Mouse (Mus musculus) liver, embryonic 11.5 days (tissue): Measurements from ENCODE around the gene Ppp5c. TPM values are rescaled to one million over a fixed set of nuclear protein-coding genes. Genes with fewer than 3 reads are reported as not detected.
"Not testable (repeated sequence)": the region's sequence is repeated elsewhere in the genome, so short reads cannot be mapped to it uniquely, and the experiment has no call there.

Experiments
- ATAC-seq: fragments of 200-750 bp; cut with Nextera tagmentation; replicated peaks from 2 replicates; pipeline ENCODE4 v1.8.0; 2017; ENCODE audit warnings: moderate number of reproducible peaks, mild to moderate bottlenecking, moderate TSS enrichment, moderate library complexity; ENCODE audit not compliant: low FRiP score
- DNase-seq: peaks from one replicate; pipeline ENCODE4 v3.0.0-alpha.2; 2017; ENCODE audit warnings: low spot score
- H3K27ac ChIP-seq: fragments of 300-500 bp; sonication (generic); 2 replicates; pipeline ENCODE4 v1.5.1; 2014; ENCODE audit warnings: mild to moderate bottlenecking, low read depth, low read length, control low read depth
- H3K27me3 ChIP-seq: fragments of 300-500 bp; sonication (generic); replicated peaks from 2 replicates; pipeline ENCODE4 v1.6.1; 2014; ENCODE audit warnings: low read length, mixed read lengths; ENCODE audit not compliant: control insufficient read depth, insufficient read depth
- H3K36me3 ChIP-seq: fragments of 300-500 bp; sonication (generic); 2 replicates; pipeline ENCODE4 v1.6.1; 2014; ENCODE audit warnings: mild to moderate bottlenecking, low read length, moderate library complexity, mixed read lengths; ENCODE audit not compliant: control insufficient read depth, insufficient read depth
- H3K4me1 ChIP-seq: fragments of 300-500 bp; sonication (generic); replicated peaks from 2 replicates; pipeline ENCODE4 v1.6.1; 2014; ENCODE audit warnings: low read length, mixed read lengths; ENCODE audit not compliant: control insufficient read depth, insufficient read depth
- H3K4me2 ChIP-seq: fragments of 300-500 bp; sonication (generic); 2 replicates; pipeline ENCODE4 v1.6.1; 2014; ENCODE audit warnings: mild to moderate bottlenecking, control low read depth, moderate library complexity
- H3K4me3 ChIP-seq: fragments of 300-500 bp; sonication (generic); 2 replicates; pipeline ENCODE4 v1.5.1; 2014; ENCODE audit warnings: low read depth, low read length, control low read depth
- H3K9ac ChIP-seq: fragments of 300-500 bp; sonication (generic); 2 replicates; pipeline ENCODE4 v1.6.1; 2014; ENCODE audit warnings: low read depth, low read length, control low read depth
- H3K9me3 ChIP-seq: fragments of 300-500 bp; sonication (generic); 2 replicates; pipeline ENCODE4 v1.6.1; 2016; ENCODE audit warnings: low read length, inconsistent platforms, mixed read lengths; ENCODE audit not compliant: control insufficient read depth
- WGBS: fragments of 180-500 bp; shearing (Covaris S2); extraction: QIAGEN DNeasy Blood & Tissue Kit; methylation state at CpG from one replicate; pipeline ENCODE4 v1.1.7; 2014; 5-methylcytosine and 5-hydroxymethylcytosine counted together
- polyA plus RNA-seq: library from polyadenylated mRNA; unstranded; fragments of >200 nt; fragmentation: Nextera tagmentation; extraction: Ambion mirVana; gene quantifications from 2 replicates; pipeline ENCODE4 v1.2.1, GENCODE M21; 2014

Gene Ppp5c
- 124 and 128 TPM in 2 replicates for polyA plus RNA-seq

- peak within 1 kb of the TSS; percentile 66 for H3K27ac ChIP-seq
- H3K36me3 ChIP-seq, result no peaks in the 10 kb centered on the region
- H3K4me2 ChIP-seq, result peak within 1 kb of the TSS; percentile 81
- peak; percentile 93 for DNase-seq
- peak within 1 kb of the TSS; percentile 90 for H3K9ac ChIP-seq
- peak; percentile 80 for ATAC-seq
- WGBS, result under 1% methylated on average over 56 of the region's 58 CpGs
- H3K27me3 ChIP-seq, result no peaks in the 10 kb centered on the region
- H3K4me3 ChIP-seq, result peak within 1 kb of the TSS; percentile 81
- H3K9me3 ChIP-seq, result no peaks in the 10 kb centered on the region
- peaks cover 32% of the 10 kb centered on the region for H3K4me1 ChIP-seq
These were observed at the start of gene Ppp5c for GRCm38 (mm10) chr7:17027588-17028343. Gene Ppp5c (minus strand): TSS chr7:17027924.

DNA sequence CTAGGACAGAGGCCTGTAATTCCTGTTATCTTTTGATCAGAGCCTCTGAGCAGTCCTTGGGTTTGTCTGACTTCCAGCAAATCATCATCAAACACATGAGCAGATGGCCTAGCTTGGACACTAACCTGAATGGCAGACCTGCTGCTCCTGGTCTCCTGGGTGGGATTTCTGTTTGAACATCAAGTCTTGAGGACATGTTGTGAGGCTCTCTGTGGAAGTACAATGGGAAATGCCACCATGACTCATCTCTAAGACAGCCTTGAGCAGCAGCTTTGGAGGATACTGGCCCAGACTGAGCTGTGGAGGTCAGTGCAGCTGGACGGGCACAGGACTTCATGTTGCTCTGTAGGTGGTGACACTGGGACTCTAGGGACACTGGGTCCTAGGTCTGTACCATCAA is 48.8 kb upstream of the Ppp5c start:
- no peak for ATAC-seq
- no peak for DNase-seq
- H3K9me3 ChIP-seq, result no peaks in the 10 kb centered on the region

GRCm38 (mm10) chr7:17073904-17074615 is 46.3 kb upstream of the Ppp5c start, which contains the start of gene Psg16:
Gene Psg16 (plus strand): TSS chr7:17074040.
- Histone ChIP-seq H3K4me3 (no peak within 1 kb of the TSS), H3K9ac (no peak within 1 kb of the TSS), H3K27me3 (no peaks in the 10 kb centered on the region), H3K4me2 (peak within 1 kb of the TSS; percentile 49), H3K27ac (peak within 1 kb of the TSS; percentile 23; the same call in 1 of the 2 replicates), H3K36me3 (no peaks in the 10 kb centered on the region), H3K9me3 (no peaks in the 10 kb centered on the region), H3K4me1 (0 out of 2 replicates have a peak, but pooled peaks cover 2% of the 10 kb centered on the region)
- 41% methylated on average over 23 of the region's 23 CpGs for WGBS
- DNase-seq (peak; percentile 62), ATAC-seq (peak; percentile 91)

More for the DNA sequence above, 48.8 kb upstream of the Ppp5c start:
- Histone ChIP-seq H3K27me3 (no peaks in the 10 kb centered on the region), H3K4me3 (no peak overlapping the region), H3K4me2 (no peak overlapping the region), H3K9ac (no peak overlapping the region), H3K4me1 (0 out of 2 replicates have a peak, but pooled peaks cover 2% of the 10 kb centered on the region), H3K27ac (no peak overlapping the region), H3K36me3 (no peaks in the 10 kb centered on the region)
- 78% methylated on average over 1 of the region's 1 CpGs for WGBS

GRCm38 (mm10) chr7:17073513-17073903 is 45.8 kb upstream of the Ppp5c start:
- WGBS, result 51% methylated on average over 5 of the region's 5 CpGs
- H3K9ac ChIP-seq, result no peak overlapping the region
- H3K27me3 ChIP-seq, result no peaks in the 10 kb centered on the region
- H3K27ac ChIP-seq, result no peak overlapping the region
- no peak overlapping the region; the same call in 1 of the 2 replicates for H3K4me2 ChIP-seq
- H3K36me3 ChIP-seq, result no peaks in the 10 kb centered on the region
- 0 out of 2 replicates have a peak, but pooled peaks cover 2% of the 10 kb centered on the region for H3K4me1 ChIP-seq
- DNase-seq (no peak), ATAC-seq (no peak)
- no peaks in the 10 kb centered on the region for H3K9me3 ChIP-seq
- H3K4me3 ChIP-seq, result no peak overlapping the region

DNA sequence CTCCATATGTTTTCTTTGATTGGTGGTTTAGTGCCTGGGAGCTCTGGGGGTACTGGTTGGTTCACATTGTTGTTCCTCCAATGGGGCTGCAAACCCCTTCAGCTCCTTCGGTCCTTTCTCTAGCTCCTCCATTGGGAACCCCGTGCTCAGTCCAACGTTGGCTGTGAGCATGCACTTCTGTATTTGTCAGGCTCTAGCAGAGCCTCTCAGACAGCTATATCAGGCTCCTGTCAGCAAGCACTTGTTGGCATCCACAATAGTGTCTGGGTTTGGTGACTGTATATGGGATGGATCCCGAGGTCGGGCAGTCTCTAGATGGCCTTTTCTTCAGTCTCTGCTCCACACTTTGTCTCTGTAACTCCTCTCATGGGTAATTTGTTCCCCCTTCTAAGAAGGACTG is 39.9 kb upstream of the Ppp5c start:
- H3K9ac ChIP-seq, H3K4me2 ChIP-seq, H3K27ac ChIP-seq, ATAC-seq, H3K9me3 ChIP-seq, H3K4me1 ChIP-seq, H3K4me3 ChIP-seq, H3K36me3 ChIP-seq, H3K27me3 ChIP-seq: not testable (repeated sequence)
- peak; percentile 19 for DNase-seq
- WGBS, result 52% methylated on average over 5 of the region's 5 CpGs

- no peak overlapping the region for H3K4me3 ChIP-seq
- no peak for ATAC-seq
- peaks cover 12% of the 10 kb centered on the region for H3K27me3 ChIP-seq
- H3K4me2 ChIP-seq, result no peak overlapping the region
- H3K27ac ChIP-seq, result no peak overlapping the region
- H3K9me3 ChIP-seq, result no peaks in the 10 kb centered on the region
- H3K4me1 ChIP-seq, result peaks cover 5% of the 10 kb centered on the region; the same call in 1 of the 2 replicates
- no peaks in the 10 kb centered on the region for H3K36me3 ChIP-seq
- peak; percentile 11 for DNase-seq
- no peak overlapping the region for H3K9ac ChIP-seq
These were observed 39.3 kb upstream of the Ppp5c start for GRCm38 (mm10) chr7:17067000-17067399.

DNA sequence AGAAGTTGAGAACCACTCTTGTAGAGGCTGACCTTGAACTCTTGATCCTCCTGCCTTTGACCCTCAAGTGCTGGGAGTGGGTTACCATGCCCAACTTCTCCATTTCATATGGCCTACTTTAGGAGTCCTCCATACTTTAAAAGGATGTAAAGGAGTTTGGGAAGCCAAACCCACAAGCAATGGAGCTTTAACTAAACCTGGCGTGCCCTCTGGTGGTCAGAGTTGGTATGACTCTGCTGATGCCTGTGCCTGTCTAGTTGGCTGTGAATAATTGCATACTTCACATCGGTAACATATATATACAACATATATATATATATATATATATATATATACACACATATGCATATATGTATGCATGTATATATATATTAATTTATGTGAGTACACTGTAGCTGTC is 38.7 kb upstream of the Ppp5c start:
- no peak overlapping the region for H3K9ac ChIP-seq
- WGBS, result 13% methylated on average over 2 of the region's 2 CpGs
- H3K27me3 ChIP-seq, result peaks cover 12% of the 10 kb centered on the region
- no peak overlapping the region for H3K27ac ChIP-seq
- H3K4me1 ChIP-seq, result peaks cover 5% of the 10 kb centered on the region
- no peaks in the 10 kb centered on the region for H3K36me3 ChIP-seq
- no peak overlapping the region for H3K4me3 ChIP-seq
- H3K4me2 ChIP-seq, result no peak overlapping the region
- DNase-seq, result peak; percentile 68
- H3K9me3 ChIP-seq, result no peaks in the 10 kb centered on the region
- peak; percentile 53 for ATAC-seq

- 56% methylated on average over 9 of the region's 9 CpGs for WGBS
- Histone ChIP-seq H3K4me3 (no peak overlapping the region), H3K27ac (no peak overlapping the region), H3K4me1 (peaks cover 12% of the 10 kb centered on the region), H3K4me2 (no peak overlapping the region), H3K36me3 (no peaks in the 10 kb centered on the region), H3K27me3 (peaks cover 12% of the 10 kb centered on the region), H3K9ac (no peak overlapping the region), H3K9me3 (no peaks in the 10 kb centered on the region)
- no peak for ATAC-seq
- peak; percentile 28 for DNase-seq
These were observed 37.9 kb upstream of the Ppp5c start for GRCm38 (mm10) chr7:17065620-17066019.
